Mouse (Mus musculus): ENCODE data around the gene Ptms. TPM values are rescaled to one million over a fixed set of nuclear protein-coding genes. Genes with fewer than 3 reads are reported as not detected.

Gene Ptms
- polyA plus RNA-seq, 1 experiment from 2014 or later: 399 TPM

- Histone ChIP-seq H3K4me1 (replicated peaks; ENCODE audit: insufficient read depth, low read length) (peaks cover 35% of the 10 kb centered on the region), H3K27me3 (ENCODE audit: insufficient read depth, low read length) (no peaks in the 10 kb centered on the region), H3K9me3 (replicated peaks; ENCODE audit: low read length) (no peaks in the 10 kb centered on the region), H3K4me2 (ENCODE audit: low read length) (peak overlapping the region; percentile 84), H3K9ac (ENCODE audit: low read depth, low read length) (peak overlapping the region; percentile 100), H3K4me3 (replicated peaks; ENCODE audit: low read depth, low read length) (peak overlapping the region; percentile 86), H3K36me3 (ENCODE audit: insufficient read depth, low read length) (peaks cover 20% of the 10 kb centered on the region), H3K27ac (peak overlapping the region; percentile 99)
- 0 out of 2 replicates have a peak, but pooled peaks have one; percentile 2 for ATAC-seq (replicated peaks; ENCODE audit: low FRiP score, low read depth)
- TF ChIP-seq CTCF (IDR thresholded peaks at IDR 0.05; ENCODE audit: low read depth): no peak
- 2% methylated on average over 12 of the region's 12 CpGs for WGBS
- no peak for DNase-seq (ENCODE audit: low spot score)
Observed at GRCm38 (mm10) chr6:124915942-124916694, 3.8 kb downstream of the Ptms start.

DNA sequence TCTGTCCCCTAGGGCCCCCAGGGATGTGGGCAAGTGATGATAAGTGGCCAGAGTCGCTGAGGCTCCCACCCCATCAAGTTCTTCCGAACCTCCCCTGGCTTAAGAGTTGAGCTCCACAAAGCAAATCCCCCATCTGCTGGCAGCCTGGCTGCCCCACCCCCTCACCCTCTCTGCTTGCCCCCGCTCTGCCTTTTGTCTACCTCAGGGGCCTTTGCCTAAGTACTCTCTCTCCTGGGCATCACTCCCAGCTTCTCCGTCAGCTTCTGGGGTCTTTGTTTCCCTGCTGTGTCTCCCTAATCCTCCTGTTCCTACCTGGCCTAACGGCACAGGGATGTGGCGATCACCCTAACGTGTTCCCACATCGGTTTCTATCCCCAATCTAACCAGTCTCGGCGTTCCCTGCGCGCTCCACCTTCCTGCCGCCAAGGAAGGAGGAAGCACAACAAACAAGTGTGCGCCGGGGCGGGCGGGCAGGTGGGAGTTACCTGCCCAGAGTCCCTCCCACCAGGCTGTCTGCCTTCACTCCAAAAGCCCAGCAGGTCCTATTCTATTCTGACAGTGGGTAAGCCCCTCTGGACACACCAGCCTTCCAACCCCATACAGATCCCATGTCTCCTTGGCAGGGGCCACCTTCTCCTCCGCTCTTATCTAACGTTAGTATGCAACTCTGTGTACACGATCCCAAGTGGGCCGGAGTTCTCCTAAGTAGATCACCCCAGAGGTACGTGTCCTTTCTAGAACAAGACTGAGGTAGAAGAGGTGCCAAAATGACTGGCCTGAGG is 4.6 kb downstream of the Ptms start:
- no peak for TF ChIP-seq CTCF (IDR thresholded peaks at IDR 0.05; ENCODE audit: low read depth)
- Histone ChIP-seq H3K27ac (peak overlapping the region; percentile 99), H3K36me3 (ENCODE audit: insufficient read depth, low read length) (peaks cover 20% of the 10 kb centered on the region), H3K4me3 (replicated peaks; ENCODE audit: low read depth, low read length) (peak overlapping the region; percentile 86), H3K4me1 (replicated peaks; ENCODE audit: insufficient read depth, low read length) (peaks cover 32% of the 10 kb centered on the region), H3K4me2 (ENCODE audit: low read length) (peak overlapping the region; percentile 84), H3K9me3 (replicated peaks; ENCODE audit: low read length) (no peaks in the 10 kb centered on the region), H3K9ac (ENCODE audit: low read depth, low read length) (peak overlapping the region; percentile 100), H3K27me3 (ENCODE audit: insufficient read depth, low read length) (no peaks in the 10 kb centered on the region)
- WGBS: 24% methylated on average over 21 of the region's 22 CpGs
- DNase-seq (ENCODE audit: low spot score): no peak
- no peak for ATAC-seq (replicated peaks; ENCODE audit: low FRiP score, low read depth)

- DNase-seq (ENCODE audit: low spot score) (no peak), ATAC-seq (replicated peaks; ENCODE audit: low FRiP score, low read depth) (no peak)
- TF ChIP-seq CTCF (IDR thresholded peaks at IDR 0.05; ENCODE audit: low read depth): no peak
- Histone ChIP-seq H3K27me3 (ENCODE audit: insufficient read depth, low read length) (no peaks in the 10 kb centered on the region), H3K36me3 (ENCODE audit: insufficient read depth, low read length) (peaks cover 20% of the 10 kb centered on the region), H3K4me3 (replicated peaks; ENCODE audit: low read depth, low read length) (no peak overlapping the region), H3K9me3 (replicated peaks; ENCODE audit: low read length) (no peaks in the 10 kb centered on the region), H3K4me1 (replicated peaks; ENCODE audit: insufficient read depth, low read length) (peaks cover 34% of the 10 kb centered on the region), H3K9ac (ENCODE audit: low read depth, low read length) (no peak overlapping the region), H3K4me2 (ENCODE audit: low read length) (peak overlapping the region; percentile 84; the same call in 1 of the 2 replicates), H3K27ac (no peak overlapping the region)
- WGBS: 86% methylated on average over 7 of the region's 7 CpGs
Observed at GRCm38 (mm10) chr6:124914511-124914910, 5.4 kb downstream of the Ptms start.

- no peak overlapping the region for H3K9ac ChIP-seq (ENCODE audit: low read depth, low read length)
- TF ChIP-seq CTCF (IDR thresholded peaks at IDR 0.05; ENCODE audit: low read depth): no peak
- H3K9me3 ChIP-seq (replicated peaks; ENCODE audit: low read length): no peaks in the 10 kb centered on the region
- no peak overlapping the region for H3K27ac ChIP-seq
- 68% methylated on average over 14 of the region's 14 CpGs for WGBS
- ATAC-seq (replicated peaks; ENCODE audit: low FRiP score, low read depth): no peak
- no peak for DNase-seq (ENCODE audit: low spot score)
- peaks cover 34% of the 10 kb centered on the region for H3K4me1 ChIP-seq (replicated peaks; ENCODE audit: insufficient read depth, low read length)
- H3K4me3 ChIP-seq (replicated peaks; ENCODE audit: low read depth, low read length): no peak overlapping the region
- H3K27me3 ChIP-seq (ENCODE audit: insufficient read depth, low read length): no peaks in the 10 kb centered on the region
- H3K36me3 ChIP-seq (ENCODE audit: insufficient read depth, low read length): peaks cover 20% of the 10 kb centered on the region
- H3K4me2 ChIP-seq (ENCODE audit: low read length): no peak overlapping the region
Observed at GRCm38 (mm10) chr6:124913721-124914285, 6.1 kb downstream of the Ptms start.

DNA sequence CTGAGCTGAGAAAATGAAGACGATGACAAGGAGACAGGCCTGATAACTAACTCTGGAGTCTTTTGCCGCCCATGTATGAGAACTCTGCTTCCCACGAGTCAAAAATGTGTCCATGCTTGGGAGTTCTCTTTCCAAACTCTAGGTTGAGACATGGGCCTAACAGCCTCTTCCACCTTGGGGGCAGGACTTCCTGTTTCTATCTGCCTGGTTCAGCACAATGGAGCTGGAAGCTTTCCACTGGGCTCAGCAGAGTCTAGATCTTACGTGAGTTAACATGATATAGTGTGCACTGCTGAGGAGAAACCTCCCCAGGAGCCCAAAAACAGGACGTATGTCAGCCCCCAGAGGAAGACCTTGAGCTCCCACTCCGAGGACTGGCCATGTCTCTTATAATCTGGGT is 6.7 kb downstream of the Ptms start:
- TF ChIP-seq CTCF (IDR thresholded peaks at IDR 0.05; ENCODE audit: low read depth): no peak
- Histone ChIP-seq H3K27me3 (ENCODE audit: insufficient read depth, low read length) (no peaks in the 10 kb centered on the region), H3K9me3 (replicated peaks; ENCODE audit: low read length) (no peaks in the 10 kb centered on the region), H3K4me3 (replicated peaks; ENCODE audit: low read depth, low read length) (no peak overlapping the region), H3K4me1 (replicated peaks; ENCODE audit: insufficient read depth, low read length) (peaks cover 31% of the 10 kb centered on the region), H3K27ac (0 out of 2 replicates have a peak overlapping the region, but pooled peaks have one; percentile 13), H3K36me3 (ENCODE audit: insufficient read depth, low read length) (peaks cover 20% of the 10 kb centered on the region), H3K4me2 (ENCODE audit: low read length) (no peak overlapping the region), H3K9ac (ENCODE audit: low read depth, low read length) (no peak overlapping the region)
- DNase-seq (ENCODE audit: low spot score) (no peak), ATAC-seq (replicated peaks; ENCODE audit: low FRiP score, low read depth) (no peak)
- WGBS: 61% methylated on average over 6 of the region's 6 CpGs

DNA sequence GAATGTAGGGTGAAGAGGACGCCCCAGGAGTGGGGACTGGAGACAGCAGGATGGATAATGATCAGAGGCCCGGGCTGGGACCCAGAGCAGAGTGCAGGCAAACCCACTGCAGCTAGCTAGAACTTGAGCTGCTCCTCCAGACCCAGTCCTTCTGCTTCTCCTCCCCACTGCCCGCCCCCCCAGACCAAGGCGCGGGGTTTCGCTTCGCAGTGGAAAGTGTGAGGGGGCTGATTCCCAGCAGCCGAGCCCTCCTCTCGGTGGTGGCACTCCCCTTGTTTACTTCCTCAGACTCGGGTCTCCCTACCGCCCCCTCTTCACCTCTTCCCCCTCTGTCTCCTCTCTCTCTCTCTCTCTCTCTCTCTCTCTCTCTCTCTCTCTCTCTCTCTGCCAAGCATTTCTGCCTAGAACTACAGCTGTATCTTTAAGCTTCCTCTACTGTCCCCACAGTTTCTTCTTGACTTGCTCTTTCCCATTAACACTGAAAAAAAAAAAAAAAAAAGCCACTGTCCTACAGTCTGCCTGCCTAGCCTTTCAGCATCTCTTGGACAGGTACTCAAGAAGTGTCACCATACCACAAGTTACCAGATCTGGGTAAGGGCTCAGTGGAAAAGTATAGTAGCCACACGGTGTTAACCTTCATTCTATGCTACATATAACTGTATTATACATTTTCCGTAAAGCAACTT is 8.2 kb downstream of the Ptms start, which contains the start of gene Lag3:
Gene Lag3, minus strand, starts transcription at position 173 of the 686 bp plus-strand sequence.
- no peak within 1 kb of the TSS; the same call in 1 of the 2 replicates for H3K27ac ChIP-seq
- no peak for TF ChIP-seq CTCF (IDR thresholded peaks at IDR 0.05; ENCODE audit: low read depth)
- DNase-seq (ENCODE audit: low spot score) (peak; percentile 56), ATAC-seq (replicated peaks; ENCODE audit: low FRiP score, low read depth) (no peak)
- H3K4me3 ChIP-seq (replicated peaks; ENCODE audit: low read depth, low read length): no peak within 1 kb of the TSS
- peaks cover 20% of the 10 kb centered on the region for H3K36me3 ChIP-seq (ENCODE audit: insufficient read depth, low read length)
- H3K9me3 ChIP-seq (replicated peaks; ENCODE audit: low read length): no peaks in the 10 kb centered on the region
- H3K4me2 ChIP-seq (ENCODE audit: low read length): peak within 1 kb of the TSS; percentile 37
- peaks cover 29% of the 10 kb centered on the region for H3K4me1 ChIP-seq (replicated peaks; ENCODE audit: insufficient read depth, low read length)
- H3K9ac ChIP-seq (ENCODE audit: low read depth, low read length): no peak within 1 kb of the TSS
- no peaks in the 10 kb centered on the region for H3K27me3 ChIP-seq (ENCODE audit: insufficient read depth, low read length)
- 21% methylated on average over 11 of the region's 13 CpGs for WGBS

Data from kidney, postnatal 0 days (tissue).